Mouse (Mus musculus) inflammation-experienced regulatory T-cells, adult 6 months (primary cell): ENCODE results near the gene Gja3. TPM values are rescaled to one million over a fixed set of nuclear protein-coding genes. Genes with fewer than 3 reads are reported as not detected.
"Not testable (repeated sequence)": the region's sequence is repeated elsewhere in the genome, so short reads cannot be mapped to it uniquely, and the experiment has no call there.

Source experiments
- ATAC-seq: one replicate; pipeline ENCODE4 v1.8.0; 2017
- polyA plus RNA-seq, 3 experiments: library from polyadenylated mRNA; unstranded; fragments of 100-300 nt; shearing (Covaris generic); gene quantifications; one replicate each; pipeline ENCODE4 v1.2.1; 2017

Gja3 gene
- polyA plus RNA-seq, 3 experiments from 2014 or later: not detected

- no peak for ATAC-seq
These were observed 23.8 kb downstream of the Gja3 start for GRCm38 (mm10) chr14:57034135-57034534.

- ATAC-seq: no peak
These were observed 25.1 kb downstream of the Gja3 start for GRCm38 (mm10) chr14:57032850-57033249.

GRCm38 (mm10) chr14:57018436-57018835 lies 39.5 kb downstream of the Gja3 start:
- ATAC-seq: no peak

GRCm38 (mm10) chr14:57016806-57017205 lies 41.1 kb downstream of the Gja3 start:
- not testable (repeated sequence) for ATAC-seq

- no peak for ATAC-seq
These were observed 69.3 kb downstream of the Gja3 start for GRCm38 (mm10) chr14:56988621-56989020.

Other genes with a start within 250 kb of the Gja3 start
- gene Zmym5, start 246.4 kb downstream of the Gja3 start, polyA plus RNA-seq: 10 to 100 TPM; 47.0 to 64.4 (median 50.1) TPM
- 10 to 100 TPM; 35.1 to 67.2 (median 57.1) TPM for gene Zmym2, start 171.4 kb downstream of the Gja3 start, polyA plus RNA-seq
- 1 to 10 TPM; 4.3 to 5.1 (median 4.5) TPM for gene Gjb2, start 46.6 kb upstream of the Gja3 start, polyA plus RNA-seq
- gene Gm4491, start 57.8 kb upstream of the Gja3 start, polyA plus RNA-seq: not detected
- gene Gjb6, start 75.5 kb upstream of the Gja3 start, polyA plus RNA-seq: not detected